Mouse (Mus musculus) 3134 (cell line): Measurements from ENCODE around the gene Sgta.
"Not testable (repeated sequence)": the region's sequence is repeated elsewhere in the genome, so short reads cannot be mapped to it uniquely, and the experiment has no call there.

Source experiments
- DNase-seq: peaks from one replicate; pipeline ENCODE4 v3.0.0-alpha.2; 2011; ENCODE audit warnings: low spot score; ENCODE audit not compliant: insufficient read length; ENCODE audit errors: extremely low read depth

The Sgta gene

DNA sequence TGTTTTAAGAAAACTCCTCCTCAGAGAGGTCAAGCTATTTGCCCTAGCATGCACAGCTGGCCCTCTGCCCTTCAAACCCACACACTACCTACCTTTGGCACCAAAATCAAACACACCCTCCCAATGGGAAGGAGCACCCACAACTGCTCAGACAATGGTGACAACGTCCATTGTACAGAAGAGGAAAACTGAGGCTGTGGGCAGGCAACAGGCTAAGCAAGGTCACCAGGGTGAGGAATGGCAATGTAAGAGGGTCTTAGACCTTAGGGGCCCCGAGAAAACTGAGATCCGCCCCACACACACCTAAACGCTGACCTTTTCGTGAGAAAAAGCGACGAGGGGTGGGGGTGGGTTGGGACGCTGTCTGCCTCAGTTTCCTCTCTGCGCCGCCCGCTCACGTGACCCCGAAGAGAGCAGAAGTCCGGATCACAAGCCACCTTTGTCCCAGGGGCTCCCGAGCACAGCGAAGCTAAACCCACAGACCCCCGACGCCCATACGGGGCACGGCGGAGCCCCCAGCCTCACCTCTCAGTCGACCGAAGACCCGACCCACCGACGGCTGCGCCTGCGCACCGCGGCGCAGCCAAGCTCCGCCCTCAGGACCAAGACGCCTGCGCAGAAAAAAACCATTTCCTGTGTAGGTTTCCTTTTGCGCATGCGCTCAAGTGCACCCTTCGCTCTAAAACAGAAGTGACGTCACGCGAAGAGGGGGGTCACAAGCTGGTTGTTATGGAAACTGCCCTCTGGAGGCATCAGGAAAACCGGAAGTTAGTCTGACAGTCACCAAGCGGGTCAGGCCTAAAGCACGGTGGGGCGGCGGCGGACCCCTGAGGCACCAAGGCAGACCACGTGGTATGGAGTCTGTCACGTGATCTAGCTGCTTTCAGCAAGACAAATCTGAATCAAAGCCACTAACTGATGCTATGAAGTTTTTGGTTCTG is at the start of gene Sgta:
TSS of gene Sgta (minus strand) at position 579 of the 941 bp plus-strand sequence.
- peak; percentile 97 for DNase-seq

GRCm38 (mm10) chr10:81106113-81106721 is 46.2 kb upstream of the Sgta start:
- DNase-seq = peak; percentile 80

- DNase-seq = peak; percentile 97
Observed at GRCm38 (mm10) chr10:81105565-81106112, 45.7 kb upstream of the Sgta start, which contains the start of gene Map2k2. TSS of gene Map2k2 (plus strand) at chr10:81105915.

GRCm38 (mm10) chr10:81094931-81095678 is 35.1 kb upstream of the Sgta start:
- no peak for DNase-seq

DNA sequence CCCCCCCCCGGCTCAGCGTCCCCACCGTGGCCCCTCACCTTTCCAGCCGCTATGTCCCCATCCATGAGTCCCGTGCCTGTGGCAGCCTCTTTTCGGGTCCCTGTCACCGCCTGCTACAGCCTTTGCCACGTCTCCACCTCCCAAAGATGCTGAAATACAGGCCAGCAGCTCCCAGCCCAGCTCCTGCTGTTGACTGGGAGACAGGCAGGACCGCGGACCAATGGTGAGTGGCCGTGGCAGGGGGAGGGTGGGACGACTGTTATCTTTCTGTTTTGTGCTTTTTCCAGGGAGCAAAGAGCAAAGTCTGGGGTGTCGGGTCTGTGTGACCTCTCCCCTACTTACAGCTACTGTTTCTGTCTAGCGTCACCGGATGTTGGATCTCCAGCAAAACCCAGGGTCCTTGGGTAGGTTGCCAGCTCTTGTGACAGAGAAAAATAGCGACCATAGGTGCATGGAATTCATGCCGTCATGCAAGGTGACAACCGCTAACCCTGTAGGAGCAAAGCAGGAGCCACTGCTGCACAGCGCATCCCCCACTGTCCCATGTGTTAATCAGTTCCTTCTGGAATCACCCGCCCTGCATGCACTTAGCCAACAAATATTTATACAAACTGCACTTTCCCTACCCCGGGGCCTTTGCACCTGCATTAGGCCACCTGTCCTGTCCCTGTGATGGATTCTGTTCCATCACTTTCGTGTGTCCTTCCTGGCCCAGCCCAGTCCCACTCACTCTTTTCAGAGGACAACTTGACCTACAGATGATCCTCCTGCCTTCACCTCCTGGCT is 32.7 kb upstream of the Sgta start:
- no peak for DNase-seq

- DNase-seq = no peak
Observed at GRCm38 (mm10) chr10:81090621-81091020, 30.6 kb upstream of the Sgta start.

GRCm38 (mm10) chr10:81089216-81089615 is 29.2 kb upstream of the Sgta start:
- no peak for DNase-seq

- DNase-seq = no peak
Observed at GRCm38 (mm10) chr10:81087021-81087420, 27.0 kb upstream of the Sgta start.

GRCm38 (mm10) chr10:81082168-81082960 is 22.4 kb upstream of the Sgta start:
- DNase-seq = no peak

- DNase-seq = no peak
Observed at GRCm38 (mm10) chr10:81080008-81080655, 20.2 kb upstream of the Sgta start.

DNA sequence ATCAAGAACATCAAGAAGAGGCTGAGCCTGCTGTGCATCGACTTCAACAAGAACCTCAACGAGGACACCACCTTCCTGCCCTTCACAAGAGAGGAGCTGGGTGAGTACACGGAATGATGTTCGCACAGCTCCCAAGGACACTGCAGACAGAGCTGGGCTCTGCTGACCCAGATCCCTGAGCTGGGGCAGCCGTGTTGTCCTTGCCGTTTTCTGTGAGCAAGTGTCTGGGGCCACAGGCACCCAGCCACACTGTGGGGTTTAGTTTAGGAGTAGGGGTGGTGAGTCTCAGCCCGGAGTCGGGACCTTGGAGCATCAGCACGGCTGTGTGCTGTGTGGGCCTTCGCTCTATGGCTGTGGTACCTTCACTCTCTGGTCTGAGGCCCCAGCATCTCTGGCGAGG is 17.9 kb upstream of the Sgta start:
- DNase-seq = no peak

DNA sequence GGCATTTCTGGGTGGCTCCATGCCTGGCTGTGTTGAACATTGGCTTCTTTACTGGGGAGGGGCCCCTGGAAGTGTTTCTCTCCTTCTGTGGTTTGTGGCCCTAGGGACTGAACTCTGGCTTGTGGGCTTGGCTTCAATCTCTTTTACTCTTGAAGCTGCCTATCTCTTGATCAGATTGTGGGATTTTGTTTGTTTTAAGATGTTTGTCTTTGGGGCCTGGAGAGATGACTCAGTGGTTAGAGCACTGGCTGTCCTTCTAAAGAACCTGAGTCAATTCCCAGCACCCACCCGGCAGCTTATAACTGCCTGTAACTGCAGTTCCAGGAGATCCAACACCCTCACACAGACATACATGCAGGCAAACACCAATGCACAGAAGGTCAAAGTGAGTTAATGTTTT is 16.4 kb upstream of the Sgta start:
- DNase-seq = peak; percentile 55

GRCm38 (mm10) chr10:81075734-81076133 is 15.8 kb upstream of the Sgta start:
- DNase-seq = no peak

DNA sequence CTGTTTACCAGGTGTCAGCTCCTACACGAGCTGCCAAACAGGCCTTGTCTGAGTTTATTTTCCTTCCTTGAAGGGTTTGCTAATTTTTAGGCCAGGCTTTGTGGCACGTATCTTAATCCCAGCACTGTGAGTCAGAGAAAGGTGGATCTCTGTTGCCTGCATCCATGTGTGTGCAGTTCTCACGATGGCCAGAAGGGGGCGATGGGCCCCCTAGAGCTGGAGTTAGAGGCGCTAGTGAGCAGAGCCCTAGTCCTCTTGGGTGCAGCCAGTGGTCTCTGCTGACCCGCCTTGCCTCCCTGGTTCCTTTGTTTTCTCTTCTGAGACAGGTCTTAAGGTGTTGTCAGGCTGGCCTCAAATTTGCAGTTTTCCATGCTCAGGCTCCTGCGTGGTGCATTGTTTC is 13.5 kb upstream of the Sgta start:
- no peak for DNase-seq

DNA sequence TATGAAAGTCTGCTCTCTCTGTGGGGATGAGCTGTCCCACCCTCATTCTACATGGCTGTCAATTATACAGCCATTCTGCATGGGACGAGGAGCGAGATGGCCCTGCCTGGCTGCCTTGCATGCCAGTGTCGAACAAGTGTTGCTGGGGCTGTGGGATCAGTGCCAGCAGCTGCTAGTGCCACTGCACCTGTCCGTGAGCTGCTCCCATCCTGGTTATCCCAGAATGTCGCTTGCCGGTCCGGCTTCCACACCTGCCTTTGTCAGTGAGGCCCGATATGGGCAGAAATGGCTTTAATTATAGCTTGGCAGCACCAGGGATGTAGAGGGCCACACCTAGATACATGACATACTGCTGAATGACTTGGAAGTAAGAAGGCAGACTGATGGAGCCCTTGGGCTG is 12.3 kb upstream of the Sgta start:
- DNase-seq = no peak

DNA sequence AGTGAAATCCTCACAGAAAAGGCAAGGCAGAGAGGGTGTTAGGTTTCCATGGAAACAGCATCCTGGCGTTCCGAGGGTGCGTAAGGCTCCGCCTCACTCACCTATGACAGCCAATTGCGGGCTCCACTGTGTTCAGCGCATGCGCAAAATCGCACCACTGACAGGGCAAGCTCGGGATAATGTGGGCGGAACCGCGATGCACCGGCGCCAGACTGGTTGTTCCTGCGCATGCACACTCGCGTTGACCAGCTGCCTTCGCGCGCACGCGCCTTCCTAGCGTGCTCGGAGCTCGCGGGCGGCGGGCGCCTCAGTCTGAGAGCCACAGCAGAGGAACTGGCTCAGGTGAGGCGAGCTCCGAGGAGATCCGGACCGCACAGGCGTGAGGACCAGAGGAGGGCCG is 9.9 kb upstream of the Sgta start, which contains the start of gene Thop1:
TSS of gene Thop1 (plus strand) at position 200 of the 400 bp plus-strand sequence.
- peak; percentile 97 for DNase-seq

DNA sequence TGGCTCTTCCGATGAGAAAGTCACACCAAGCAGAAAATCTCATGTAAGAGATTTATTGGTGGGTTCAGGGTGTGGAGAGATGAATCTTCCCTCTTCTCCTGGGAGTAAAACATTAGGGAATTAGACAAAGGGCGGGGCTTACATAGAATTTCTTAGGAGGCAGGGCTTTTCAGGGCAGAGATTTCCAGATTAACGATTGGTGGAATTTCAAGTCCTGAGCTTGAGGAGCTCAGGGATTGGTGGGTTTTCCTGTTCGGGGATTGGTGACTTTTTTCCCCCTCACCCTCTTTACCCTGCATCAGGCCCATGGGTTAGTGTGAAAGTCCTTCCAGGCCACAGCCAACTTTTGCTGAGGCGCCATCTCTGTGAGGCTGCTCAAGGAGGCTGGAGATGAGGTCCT is 8.7 kb upstream of the Sgta start:
- DNase-seq = no peak

DNA sequence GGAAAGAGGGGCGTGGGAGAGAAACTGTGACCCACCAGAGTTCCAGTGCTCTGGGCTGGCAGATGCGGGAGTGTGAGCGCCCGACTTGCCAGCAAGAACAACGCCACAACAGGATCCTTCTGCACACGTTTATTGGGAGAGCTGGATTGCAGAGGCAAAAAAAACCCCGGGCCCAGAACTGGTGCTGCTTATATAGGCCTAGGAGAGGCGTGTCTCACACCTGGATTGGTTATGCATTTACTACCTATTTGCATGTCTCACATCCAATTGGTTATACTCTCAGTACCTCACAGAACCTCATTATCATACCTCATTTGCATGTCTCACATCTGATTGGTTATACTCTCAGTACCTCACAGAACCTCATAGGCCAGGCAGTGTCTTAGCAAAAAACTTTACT is 4.5 kb upstream of the Sgta start:
- not testable (repeated sequence) for DNase-seq

- no peak for DNase-seq
Observed at GRCm38 (mm10) chr10:81062710-81063109, 2.7 kb upstream of the Sgta start.
